Mouse (Mus musculus): Measurements from ENCODE around the gene Stk16. TPM values are rescaled to one million over a fixed set of nuclear protein-coding genes. Genes with fewer than 3 reads are reported as not detected.

Stk16 gene
- polyA plus RNA-seq, 1 experiment from 2014 or later: 54.4 TPM

DNA sequence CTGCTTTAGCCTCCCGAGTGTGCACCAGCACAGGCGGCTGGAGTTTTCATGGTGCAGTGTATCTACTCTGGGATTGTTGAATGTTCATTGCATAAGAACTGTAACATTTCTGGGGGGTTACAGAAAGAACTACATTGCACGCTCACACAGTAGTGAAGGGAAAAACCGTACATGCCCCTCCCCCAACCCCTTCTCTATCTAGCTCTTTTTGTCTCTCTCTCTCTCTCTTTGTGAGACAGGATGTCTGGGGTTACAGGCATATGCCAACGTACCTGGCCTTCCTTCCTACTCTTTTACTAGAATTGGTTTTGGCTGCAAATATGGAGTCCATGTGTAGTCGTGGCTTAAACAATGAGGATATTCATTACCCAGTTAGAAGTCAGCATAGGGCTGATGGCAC is 12.3 kb downstream of the Stk16 start:
- Histone ChIP-seq H3K4me3 (ENCODE audit: low read depth, low read length) (no peak overlapping the region), H3K9me3 (ENCODE audit: control insufficient read depth) (no peaks in the 10 kb centered on the region), H3K4me1 (replicated peaks; ENCODE audit: control insufficient read depth, insufficient read depth, low read length) (no peaks in the 10 kb centered on the region; the same call in 1 of the 2 replicates), H3K9ac (ENCODE audit: low read depth, low read length) (no peak overlapping the region), H3K36me3 (ENCODE audit: control insufficient read depth, insufficient read depth) (no peaks in the 10 kb centered on the region), H3K4me2 (replicated peaks; ENCODE audit: low read depth) (no peak overlapping the region), H3K27me3 (replicated peaks; ENCODE audit: control insufficient read depth, insufficient read depth, low read length) (peaks cover 15% of the 10 kb centered on the region; the same call in 1 of the 2 replicates), H3K27ac (ENCODE audit: low read depth, low read length) (no peak overlapping the region)
- WGBS: 77% methylated on average over 6 of the region's 6 CpGs
- ATAC-seq: no peak
- no peak for TF ChIP-seq CTCF (IDR thresholded peaks at IDR 0.05; ENCODE audit: low read depth)

DNA sequence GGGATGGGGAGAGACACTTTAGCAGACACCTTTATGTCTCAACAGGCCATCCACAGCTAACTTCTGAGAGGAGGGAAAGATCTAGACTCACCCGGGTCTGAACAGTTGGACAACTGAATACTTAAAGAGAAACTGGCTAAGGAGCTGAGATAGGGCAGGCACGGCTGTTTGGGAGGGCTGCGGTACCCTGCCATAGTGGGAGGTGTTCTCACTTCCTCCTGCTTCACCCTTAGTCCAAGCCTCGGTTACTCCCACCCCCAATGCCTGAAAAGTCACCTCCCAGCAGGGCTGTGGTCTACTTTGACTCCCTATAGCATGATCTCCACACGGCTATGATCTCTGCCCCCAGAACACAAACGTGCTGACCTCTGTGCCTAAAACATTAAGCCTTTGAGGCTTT is 12.9 kb downstream of the Stk16 start:
- Histone ChIP-seq H3K4me1 (replicated peaks; ENCODE audit: control insufficient read depth, insufficient read depth, low read length) (no peaks in the 10 kb centered on the region; the same call in 1 of the 2 replicates), H3K27ac (ENCODE audit: low read depth, low read length) (no peak overlapping the region), H3K9me3 (ENCODE audit: control insufficient read depth) (no peaks in the 10 kb centered on the region), H3K9ac (ENCODE audit: low read depth, low read length) (no peak overlapping the region), H3K27me3 (replicated peaks; ENCODE audit: control insufficient read depth, insufficient read depth, low read length) (peaks cover 15% of the 10 kb centered on the region; the same call in 1 of the 2 replicates), H3K36me3 (ENCODE audit: control insufficient read depth, insufficient read depth) (no peaks in the 10 kb centered on the region), H3K4me3 (ENCODE audit: low read depth, low read length) (no peak overlapping the region), H3K4me2 (replicated peaks; ENCODE audit: low read depth) (no peak overlapping the region)
- ATAC-seq: no peak
- 67% methylated on average over 6 of the region's 6 CpGs for WGBS
- no peak for TF ChIP-seq CTCF (IDR thresholded peaks at IDR 0.05; ENCODE audit: low read depth)

DNA sequence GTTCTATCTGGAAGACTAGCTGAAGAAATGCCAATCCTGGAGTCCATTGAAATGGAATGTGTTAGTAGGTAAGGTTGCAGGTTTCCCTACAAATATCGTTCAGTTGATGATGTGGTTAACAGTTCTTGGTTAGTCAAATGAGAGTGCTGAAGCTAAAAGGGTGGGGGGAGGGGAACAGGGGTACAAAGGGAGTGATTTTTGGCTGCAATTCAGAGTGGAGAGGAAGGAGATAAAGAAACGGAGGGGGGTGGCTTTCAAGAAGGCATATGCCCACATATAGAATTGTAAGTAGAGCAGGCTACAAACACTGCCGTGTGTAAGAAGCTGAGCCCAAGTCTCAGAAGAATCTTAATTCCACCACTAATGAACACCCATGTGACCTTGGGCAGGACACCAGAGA is 14.8 kb downstream of the Stk16 start:
- Histone ChIP-seq H3K27me3 (replicated peaks; ENCODE audit: control insufficient read depth, insufficient read depth, low read length) (peaks cover 10% of the 10 kb centered on the region; the same call in 1 of the 2 replicates), H3K4me2 (replicated peaks; ENCODE audit: low read depth) (no peak overlapping the region), H3K4me3 (ENCODE audit: low read depth, low read length) (no peak overlapping the region), H3K36me3 (ENCODE audit: control insufficient read depth, insufficient read depth) (no peaks in the 10 kb centered on the region), H3K4me1 (replicated peaks; ENCODE audit: control insufficient read depth, insufficient read depth, low read length) (no peaks in the 10 kb centered on the region; the same call in 1 of the 2 replicates), H3K27ac (ENCODE audit: low read depth, low read length) (no peak overlapping the region), H3K9me3 (ENCODE audit: control insufficient read depth) (no peaks in the 10 kb centered on the region), H3K9ac (ENCODE audit: low read depth, low read length) (no peak overlapping the region)
- no peak for ATAC-seq
- TF ChIP-seq CTCF (IDR thresholded peaks at IDR 0.05; ENCODE audit: low read depth): no peak
- WGBS: 73% methylated on average over 3 of the region's 3 CpGs

DNA sequence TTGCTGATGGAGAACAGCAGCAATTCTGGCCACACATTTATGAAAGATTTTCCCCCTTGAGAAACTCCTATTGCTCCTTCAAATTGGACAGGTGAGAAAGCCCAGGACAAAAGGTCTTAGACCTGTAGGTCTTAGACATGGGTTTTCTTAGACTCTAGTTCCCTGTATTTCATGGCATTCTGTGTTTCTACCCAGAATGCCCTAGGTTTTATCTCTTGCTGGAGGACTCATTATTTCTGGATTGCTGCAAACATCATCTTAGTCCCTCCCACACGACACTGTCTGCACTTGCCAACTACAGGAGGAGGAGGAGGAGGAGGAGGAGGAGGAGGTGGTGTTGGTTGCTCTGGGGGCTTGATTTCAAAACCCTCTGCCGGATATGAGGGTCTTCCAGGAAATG is 15.5 kb downstream of the Stk16 start:
- Histone ChIP-seq H3K27me3 (replicated peaks; ENCODE audit: control insufficient read depth, insufficient read depth, low read length) (peaks cover 3% of the 10 kb centered on the region; the same call in 1 of the 2 replicates), H3K4me2 (replicated peaks; ENCODE audit: low read depth) (no peak overlapping the region), H3K27ac (ENCODE audit: low read depth, low read length) (no peak overlapping the region), H3K4me3 (ENCODE audit: low read depth, low read length) (no peak overlapping the region), H3K9ac (ENCODE audit: low read depth, low read length) (no peak overlapping the region), H3K4me1 (replicated peaks; ENCODE audit: control insufficient read depth, insufficient read depth, low read length) (no peaks in the 10 kb centered on the region), H3K36me3 (ENCODE audit: control insufficient read depth, insufficient read depth) (no peaks in the 10 kb centered on the region), H3K9me3 (ENCODE audit: control insufficient read depth) (no peaks in the 10 kb centered on the region)
- no peak for ATAC-seq
- WGBS: 62% methylated on average over 2 of the region's 2 CpGs
- no peak for TF ChIP-seq CTCF (IDR thresholded peaks at IDR 0.05; ENCODE audit: low read depth)

DNA sequence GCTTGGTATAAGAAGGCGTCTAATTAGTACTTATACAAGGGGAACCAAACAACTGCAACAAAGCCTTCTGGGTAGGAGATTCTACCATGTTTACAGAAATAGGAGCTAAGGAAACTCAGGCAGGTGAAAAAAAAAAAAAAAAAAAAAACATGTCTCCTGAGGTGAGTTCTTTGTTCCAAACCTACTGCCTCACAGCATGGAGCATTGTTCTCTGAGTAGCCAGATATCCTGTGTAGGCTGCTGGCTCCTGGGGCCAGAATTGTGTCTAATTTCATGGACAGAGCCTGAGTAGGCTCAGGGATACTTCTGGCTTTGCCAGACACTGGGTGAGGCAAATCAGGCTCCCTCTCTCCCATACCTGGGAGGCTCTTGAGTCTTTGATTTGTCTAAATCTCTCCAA is 17.0 kb downstream of the Stk16 start:
- Histone ChIP-seq H3K9me3 (ENCODE audit: control insufficient read depth) (no peaks in the 10 kb centered on the region), H3K36me3 (ENCODE audit: control insufficient read depth, insufficient read depth) (no peaks in the 10 kb centered on the region), H3K27me3 (replicated peaks; ENCODE audit: control insufficient read depth, insufficient read depth, low read length) (no peaks in the 10 kb centered on the region), H3K27ac (ENCODE audit: low read depth, low read length) (no peak overlapping the region), H3K9ac (ENCODE audit: low read depth, low read length) (no peak overlapping the region), H3K4me1 (replicated peaks; ENCODE audit: control insufficient read depth, insufficient read depth, low read length) (no peaks in the 10 kb centered on the region), H3K4me3 (ENCODE audit: low read depth, low read length) (no peak overlapping the region), H3K4me2 (replicated peaks; ENCODE audit: low read depth) (no peak overlapping the region)
- WGBS: 84% methylated on average over 1 of the region's 1 CpGs
- ATAC-seq: no peak
- no peak for TF ChIP-seq CTCF (IDR thresholded peaks at IDR 0.05; ENCODE audit: low read depth)

DNA sequence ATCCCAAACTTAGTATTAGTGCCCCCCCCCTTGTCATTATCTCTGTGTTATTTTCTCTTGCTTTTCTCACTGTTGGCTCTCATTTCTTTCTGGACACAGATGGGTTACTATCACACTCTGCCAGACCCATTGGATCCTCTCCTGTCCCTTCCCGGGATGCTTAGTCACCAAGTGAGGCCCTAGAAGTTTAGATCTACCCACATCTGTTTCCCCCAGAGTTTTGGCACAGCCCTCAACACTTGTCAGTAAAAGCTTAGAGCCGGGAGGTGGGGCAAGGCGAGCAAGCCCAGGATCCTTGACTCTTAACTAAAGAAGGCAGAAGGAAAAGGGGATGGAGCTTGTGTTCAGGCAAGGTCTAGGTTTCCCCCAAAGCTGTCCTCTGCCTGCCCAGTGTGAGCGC is 18.5 kb downstream of the Stk16 start:
- Histone ChIP-seq H3K4me2 (replicated peaks; ENCODE audit: low read depth) (no peak overlapping the region), H3K4me3 (ENCODE audit: low read depth, low read length) (no peak overlapping the region), H3K27me3 (replicated peaks; ENCODE audit: control insufficient read depth, insufficient read depth, low read length) (no peaks in the 10 kb centered on the region), H3K9me3 (ENCODE audit: control insufficient read depth) (no peaks in the 10 kb centered on the region), H3K36me3 (ENCODE audit: control insufficient read depth, insufficient read depth) (no peaks in the 10 kb centered on the region), H3K4me1 (replicated peaks; ENCODE audit: control insufficient read depth, insufficient read depth, low read length) (no peaks in the 10 kb centered on the region), H3K9ac (ENCODE audit: low read depth, low read length) (no peak overlapping the region), H3K27ac (ENCODE audit: low read depth, low read length) (no peak overlapping the region)
- WGBS: 68% methylated on average over 4 of the region's 4 CpGs
- no peak for ATAC-seq
- TF ChIP-seq CTCF (IDR thresholded peaks at IDR 0.05; ENCODE audit: low read depth): no peak
